Mouse (Mus musculus) mesoderm, embryonic 11.5 days (tissue): ENCODE measurements around the gene Ccdc63.
"Not testable (repeated sequence)": the region's sequence is repeated elsewhere in the genome, so short reads cannot be mapped to it uniquely, and the experiment has no call there.

Experiments used
- DNase-seq: peaks from one replicate; pipeline ENCODE4 v3.0.0-alpha.2; 2012; ENCODE audit warnings: low read depth, low spot score

Ccdc63 gene

DNA sequence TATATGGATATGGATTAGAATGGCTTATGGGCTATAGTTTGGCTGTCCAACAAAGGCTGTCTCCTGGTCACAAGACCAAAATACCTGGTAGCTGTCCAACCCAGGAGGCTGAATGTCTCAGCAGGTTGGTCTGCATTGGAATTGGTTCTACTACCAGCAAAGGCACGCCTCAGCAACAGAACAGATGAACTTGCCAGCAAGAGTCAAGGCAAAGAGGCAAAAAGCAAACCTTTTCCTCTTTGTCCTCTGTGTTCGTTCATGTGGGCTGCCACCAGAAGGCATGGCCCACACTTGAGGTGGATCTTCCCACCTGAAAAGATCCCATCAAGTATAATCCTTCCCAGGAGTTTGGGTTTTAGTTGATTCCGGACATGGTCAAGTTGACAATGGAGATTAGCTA is at the start of gene Ccdc63:
TSS of gene Ccdc63 (minus strand) at position 101 of the 400 bp plus-strand sequence.
- DNase-seq: no peak

DNA sequence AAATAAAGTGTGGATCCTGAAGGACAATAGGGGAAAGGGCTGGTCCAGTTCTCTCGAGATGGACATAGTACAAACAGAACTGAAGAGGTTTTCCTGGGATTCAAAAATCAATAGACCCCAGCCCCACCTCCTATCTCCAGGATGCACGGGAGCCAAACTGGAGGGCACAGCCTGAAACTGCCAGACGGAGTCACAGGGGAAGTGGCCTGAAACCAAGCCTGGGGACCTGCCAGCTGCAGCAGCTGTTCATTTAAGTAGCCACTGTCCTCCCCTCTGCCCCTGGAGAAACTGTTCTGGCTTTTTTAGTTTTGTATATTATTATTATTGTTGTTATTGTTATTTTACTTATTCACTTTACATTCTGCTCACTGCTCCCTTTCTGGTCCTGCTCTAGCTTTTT is 48.5 kb upstream of the Ccdc63 start:
- DNase-seq: no peak

DNA sequence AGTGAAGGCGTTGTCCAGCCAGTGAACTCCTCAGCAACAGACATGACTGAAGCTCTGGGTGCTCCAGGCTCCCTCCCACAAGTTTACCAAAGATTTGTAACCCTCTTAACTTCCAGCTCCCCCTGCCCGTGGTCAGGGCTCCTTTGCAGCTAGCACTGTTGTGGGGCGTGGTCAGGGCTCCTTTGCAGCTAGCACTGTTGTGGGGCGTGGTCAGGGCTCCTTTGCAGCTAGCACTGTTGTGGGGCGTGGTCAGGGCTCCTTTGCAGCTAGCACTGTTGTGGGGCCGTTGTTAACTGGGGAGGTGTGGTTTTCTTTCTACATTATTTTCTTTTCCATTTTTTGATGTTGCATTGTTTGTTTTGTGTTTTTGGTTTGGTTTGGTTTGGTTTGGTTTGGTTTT is 44.2 kb upstream of the Ccdc63 start:
- not testable (repeated sequence) for DNase-seq

DNA sequence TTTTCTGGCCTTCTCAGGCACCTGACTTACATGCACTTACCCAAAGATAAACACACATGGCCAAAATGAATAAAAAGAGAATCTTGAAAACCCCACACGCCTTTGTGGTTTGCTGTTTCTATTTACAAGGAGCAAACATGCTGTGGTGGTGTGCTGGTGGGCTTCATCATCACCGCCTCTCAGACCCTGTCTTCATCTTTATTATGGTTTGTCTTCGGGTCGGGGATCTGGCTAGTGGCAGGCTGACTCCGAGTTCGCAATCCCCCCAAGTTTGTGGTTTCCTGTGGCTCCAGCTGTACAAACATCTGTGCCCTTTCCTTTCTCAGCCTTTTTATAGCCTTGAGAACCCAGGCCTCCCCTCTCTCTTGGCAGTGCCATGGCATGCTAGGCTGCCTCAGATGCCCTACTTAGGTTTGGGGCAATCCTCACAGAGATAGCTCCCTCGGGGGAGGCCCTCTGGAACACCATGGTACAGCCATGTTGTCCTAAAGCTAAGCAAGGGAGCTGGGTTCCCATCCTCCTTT is 43.7 kb upstream of the Ccdc63 start:
- DNase-seq: no peak

DNA sequence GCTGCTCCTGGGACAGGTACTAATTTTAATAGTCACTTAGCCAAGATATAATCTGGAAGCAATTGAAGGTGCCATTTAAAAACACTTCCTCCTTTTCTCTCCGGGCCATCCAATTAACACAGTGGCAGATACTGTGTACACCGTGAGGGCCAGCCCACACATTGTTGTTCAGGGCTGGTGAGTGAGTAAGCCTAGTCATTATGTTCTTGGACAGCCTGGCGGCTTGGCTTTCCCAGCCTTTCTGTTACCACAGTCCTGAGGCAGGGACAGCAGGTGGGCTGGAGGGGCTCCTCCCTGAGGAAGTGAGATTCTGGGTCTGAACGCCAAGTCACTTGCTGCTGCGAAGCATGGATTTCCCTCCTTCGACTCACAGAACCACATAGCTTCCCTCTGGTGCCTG is 39.0 kb upstream of the Ccdc63 start:
- DNase-seq: no peak

DNA sequence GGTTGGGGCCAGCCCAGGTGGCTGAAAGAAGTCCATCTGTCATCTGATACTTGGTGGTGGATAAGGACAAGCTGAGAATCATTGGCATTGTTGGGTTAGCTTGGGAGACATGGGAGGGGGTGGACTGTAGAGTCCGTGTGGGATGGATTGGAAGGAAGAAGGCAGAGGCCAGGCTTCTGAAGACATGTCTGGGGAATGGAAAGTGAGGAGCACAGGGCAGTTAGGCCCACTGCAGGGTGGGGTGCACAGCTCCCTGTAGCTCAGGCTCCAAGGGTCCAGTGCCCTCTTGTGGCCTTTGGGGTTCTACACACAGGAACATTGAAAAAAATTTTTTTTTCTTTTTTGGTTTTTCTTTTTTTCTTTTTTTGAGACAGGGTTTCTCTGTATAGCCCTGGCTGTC is 35.8 kb upstream of the Ccdc63 start:
- DNase-seq: peak; percentile 55

DNA sequence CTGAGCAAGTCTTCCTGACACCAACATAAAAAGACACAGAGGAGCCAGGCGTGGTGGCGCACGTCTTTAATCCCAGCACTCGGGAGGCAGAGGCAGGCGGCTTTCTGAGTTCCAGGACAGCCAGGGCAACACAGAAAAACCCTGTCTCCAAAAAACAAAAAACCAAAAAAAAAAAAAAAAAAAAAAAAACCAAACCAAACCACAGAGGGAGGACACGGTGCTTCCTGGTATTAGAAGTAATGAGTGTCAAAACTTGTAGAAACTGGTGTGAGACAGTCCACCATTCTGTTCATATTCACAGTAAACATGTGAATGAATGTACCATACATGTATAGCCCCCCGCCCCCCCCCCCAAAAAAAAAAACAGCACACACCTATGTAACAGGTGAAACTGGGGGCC is 35.3 kb upstream of the Ccdc63 start:
- no peak for DNase-seq

DNA sequence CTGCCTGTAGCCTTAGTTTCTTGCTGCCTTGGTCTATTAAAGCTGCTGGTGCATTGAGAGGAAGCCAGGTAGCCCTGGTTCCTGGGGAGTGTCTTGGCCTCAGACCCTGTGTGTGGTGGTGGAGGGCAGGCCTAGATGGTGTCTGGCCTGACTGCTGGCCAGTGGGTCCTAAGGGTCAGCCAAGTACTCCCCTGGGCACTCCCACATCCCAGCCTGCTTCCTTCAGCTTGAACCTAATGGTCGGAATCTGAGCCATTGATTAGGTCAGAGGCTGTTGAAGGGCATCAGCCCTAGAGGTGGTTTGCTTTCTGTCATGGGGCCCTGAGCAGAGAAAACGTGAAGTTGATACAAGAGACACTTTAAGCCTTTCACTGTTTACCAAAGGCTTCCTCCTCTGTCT is 34.8 kb upstream of the Ccdc63 start:
- DNase-seq: no peak

DNA sequence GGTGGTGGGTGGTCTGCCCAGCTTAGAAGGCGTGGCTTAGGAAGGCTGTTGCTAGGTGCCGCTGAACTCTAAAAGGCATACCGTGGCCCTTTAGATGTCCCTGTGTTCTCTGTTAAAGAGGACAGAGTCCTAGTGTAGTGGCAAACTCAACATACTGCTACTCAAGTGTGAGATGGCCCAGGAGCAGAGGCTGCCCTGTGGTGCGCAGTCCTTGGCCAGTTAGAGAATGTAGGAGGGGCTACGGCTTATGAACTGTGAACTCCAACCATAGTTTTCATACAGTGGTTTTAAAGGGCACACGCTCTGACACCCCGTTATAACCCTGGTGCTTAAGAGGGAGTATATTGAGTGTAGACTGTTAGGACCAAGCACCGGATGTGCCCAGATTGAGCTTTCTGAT is 30.4 kb upstream of the Ccdc63 start:
- no peak for DNase-seq

DNA sequence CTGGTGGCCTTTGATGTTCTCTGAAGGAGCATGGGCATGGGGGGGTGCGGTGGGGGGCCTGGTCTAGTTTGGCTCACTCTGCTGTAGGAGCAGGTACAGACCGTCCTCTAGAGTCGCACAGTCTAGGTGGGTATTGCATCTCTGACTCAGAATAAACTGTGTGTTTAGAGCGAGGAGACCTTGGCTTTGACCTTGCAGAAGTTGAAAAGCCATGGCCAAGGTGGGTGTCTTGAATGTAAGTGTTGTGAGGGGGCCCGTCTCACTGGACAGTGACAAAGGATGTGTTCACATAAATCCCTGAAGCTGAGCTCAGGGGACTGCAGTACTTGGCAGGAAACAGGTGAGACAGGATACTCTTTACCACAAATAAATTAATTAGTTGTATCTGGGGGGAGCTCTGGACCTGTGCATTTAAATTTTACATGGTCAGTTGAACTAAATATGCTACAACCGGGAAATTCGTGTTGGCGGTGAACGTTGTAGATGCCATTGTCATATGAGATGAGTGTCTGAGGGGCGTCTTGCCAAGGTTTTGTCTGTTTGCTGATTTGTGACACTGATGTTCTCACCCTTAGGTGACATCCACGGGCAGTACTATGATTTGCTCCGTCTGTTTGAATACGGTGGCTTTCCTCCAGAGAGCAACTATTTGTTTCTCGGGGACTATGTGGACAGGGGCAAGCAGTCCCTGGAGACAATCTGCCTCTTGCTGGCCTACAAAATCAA is 27.9 kb upstream of the Ccdc63 start:
- DNase-seq: no peak

DNA sequence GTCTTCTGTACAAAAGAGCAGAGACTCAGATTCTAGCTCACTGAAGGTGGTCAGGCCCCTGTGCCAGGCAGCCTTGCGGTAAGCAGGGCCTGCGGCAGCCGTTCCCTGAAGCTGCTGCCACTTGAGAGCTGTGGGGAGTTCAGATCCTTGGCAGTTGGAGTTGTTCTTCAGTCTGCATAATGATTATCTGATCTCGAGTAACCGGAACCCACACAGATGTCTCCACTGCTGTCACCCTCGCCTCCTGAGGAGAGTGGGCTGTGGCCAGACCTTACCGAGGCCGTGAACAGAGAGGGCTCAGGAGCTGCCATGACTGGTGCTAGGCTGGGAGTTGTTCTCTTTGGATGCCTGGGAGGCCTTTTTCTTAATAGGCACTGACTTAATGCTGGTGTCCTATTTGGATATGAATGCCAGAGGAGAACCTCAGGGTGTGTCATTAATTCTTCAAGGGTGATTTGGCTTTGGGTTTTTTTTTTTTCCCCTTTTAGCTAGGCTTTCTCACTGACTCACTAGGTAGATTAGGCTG is 26.1 kb upstream of the Ccdc63 start:
- no peak for DNase-seq

DNA sequence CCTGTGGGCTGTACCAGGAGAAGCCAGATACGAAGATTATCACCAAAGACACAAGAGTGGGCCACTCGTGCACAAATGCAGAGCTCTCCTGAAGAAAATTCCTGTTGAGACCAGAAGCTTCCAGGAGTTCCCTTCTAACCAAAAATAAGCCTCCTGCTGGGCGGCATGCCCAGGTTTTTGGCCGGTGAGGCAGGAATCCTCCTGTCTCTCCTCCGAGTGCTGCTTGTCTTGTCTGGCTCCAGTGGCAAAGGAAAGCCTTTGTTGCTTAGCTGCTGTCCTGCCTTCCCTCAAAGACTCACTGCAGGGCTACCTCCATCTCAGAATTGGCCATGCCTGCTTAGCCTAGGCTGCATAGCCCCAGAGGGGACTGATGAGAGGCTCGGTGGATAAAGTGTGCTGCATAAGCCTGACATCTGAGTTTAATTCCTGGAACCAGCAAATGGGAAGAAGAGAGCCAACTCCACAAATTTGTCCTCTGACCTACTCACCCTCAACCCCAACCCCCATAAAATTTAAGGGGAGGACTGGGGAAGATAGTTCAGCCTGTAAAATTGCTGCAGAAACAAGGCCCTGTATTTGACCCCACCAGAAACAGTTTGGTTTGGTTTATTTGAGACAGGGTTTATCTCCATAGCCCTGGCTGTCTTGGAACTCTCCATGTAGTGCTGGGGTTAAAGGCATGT is 24.8 kb upstream of the Ccdc63 start:
- DNase-seq: no peak

DNA sequence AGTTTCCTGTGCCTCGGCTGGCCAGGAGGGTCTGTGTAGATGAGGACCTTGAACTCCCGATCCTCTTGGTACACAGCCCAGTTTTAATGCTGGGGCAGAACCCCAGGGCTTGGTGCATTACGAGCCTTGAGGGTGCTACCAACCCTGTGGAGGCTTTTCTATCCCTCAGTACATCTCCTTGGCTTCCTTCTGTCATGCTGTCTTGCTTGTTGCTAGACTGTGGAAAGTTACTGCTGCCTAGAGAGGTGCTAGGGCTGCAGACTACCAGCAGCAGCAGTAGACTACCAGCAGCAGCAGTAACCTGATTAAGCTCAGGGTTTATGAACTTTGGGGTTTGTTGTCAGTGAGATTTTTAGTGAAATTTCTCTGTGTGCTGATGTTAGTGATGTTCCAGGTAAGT is 23.4 kb upstream of the Ccdc63 start:
- no peak for DNase-seq

DNA sequence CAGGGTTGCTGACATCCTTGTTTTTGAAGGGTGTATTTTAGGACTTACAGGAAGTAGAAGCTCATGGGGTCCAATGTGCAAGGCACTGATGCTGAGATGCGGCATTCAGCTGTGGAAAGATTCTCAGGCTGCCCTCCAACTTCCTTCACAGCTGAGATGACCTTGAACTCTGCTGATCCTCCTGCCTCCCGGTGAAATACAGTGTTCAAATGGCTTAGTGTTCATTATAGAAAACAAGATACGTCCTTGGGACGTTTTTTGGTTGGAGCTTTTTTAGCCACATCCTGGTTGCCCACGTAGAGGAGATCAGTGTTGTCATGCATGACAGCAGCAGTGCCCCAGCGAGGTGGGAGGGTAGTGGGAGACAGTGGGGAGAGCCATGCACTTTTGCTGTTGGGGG is 22.6 kb upstream of the Ccdc63 start:
- no peak for DNase-seq

DNA sequence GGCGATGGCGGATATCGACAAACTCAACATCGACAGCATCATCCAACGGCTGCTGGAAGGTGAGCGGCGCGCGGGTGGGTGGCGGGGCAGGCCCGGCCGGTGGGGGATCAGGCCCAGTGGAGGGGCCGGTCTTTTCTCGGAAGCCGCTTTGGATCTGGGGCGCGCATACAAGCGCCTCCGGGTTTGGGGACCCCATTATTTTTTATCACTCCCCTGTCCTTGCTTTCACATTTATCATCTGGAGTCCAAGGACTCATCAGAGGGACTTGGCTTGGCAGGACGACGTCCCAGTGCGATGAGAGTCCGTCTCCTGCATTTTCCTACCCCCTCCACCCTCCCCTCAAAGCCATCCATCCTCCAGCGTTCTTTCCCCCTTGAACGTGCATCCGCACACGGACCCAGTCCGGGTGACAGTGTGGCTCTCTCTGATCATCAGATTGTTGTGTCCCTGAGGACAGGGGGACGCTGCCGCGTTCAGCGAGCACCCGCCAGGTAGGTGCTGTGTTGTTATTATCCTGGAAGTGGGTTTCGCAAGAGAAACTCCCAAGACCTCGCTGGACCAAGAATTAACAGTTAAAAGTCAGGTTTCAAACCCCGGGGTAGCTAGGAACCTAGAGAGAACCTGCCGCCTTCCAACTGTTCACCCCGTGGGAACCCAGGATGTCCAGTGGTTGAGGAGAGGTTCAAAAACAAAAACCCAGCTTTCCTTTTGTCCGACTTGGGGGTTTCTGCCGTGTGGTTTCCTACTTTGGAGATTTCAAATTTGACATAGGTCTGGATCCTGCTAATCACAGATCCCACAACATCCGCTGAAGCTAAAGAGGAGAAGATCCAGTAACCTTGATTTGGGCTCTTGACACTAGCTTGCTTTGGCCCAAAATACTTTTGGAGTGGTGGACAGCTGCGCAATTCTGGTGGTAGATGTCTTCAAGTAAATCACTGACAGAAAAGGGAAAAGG is 18.2 kb upstream of the Ccdc63 start:
- DNase-seq: no peak

DNA sequence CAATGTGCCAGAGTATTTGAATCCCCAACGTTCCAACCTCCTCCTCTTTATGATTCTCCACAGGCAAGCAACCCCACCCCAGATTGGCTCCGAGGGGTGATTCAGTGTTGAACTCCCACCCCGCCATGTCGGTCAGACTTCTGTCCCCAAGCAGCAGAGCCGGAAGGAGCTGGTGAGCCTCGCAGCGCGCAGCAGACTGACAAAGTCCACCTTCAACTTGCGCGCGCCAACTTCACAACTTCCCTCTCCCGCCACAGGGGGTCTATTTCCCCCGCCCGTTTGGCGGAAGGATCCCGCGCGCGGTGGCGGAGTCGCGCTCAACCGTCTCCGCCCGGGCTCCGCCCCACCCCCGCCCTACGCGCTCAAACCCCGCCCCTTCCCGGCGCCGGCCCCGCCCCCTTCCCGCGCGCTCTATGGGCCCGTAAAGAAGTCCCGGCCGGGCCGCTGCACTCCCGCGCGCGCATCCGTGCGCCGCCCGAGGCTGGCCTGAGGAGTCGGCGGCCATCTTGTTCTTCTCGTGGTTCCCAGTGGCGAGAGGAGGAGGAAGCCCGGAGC is 17.3 kb upstream of the Ccdc63 start, which contains the start of gene Ppp1cc:
TSS of gene Ppp1cc (plus strand) at position 452 of the 555 bp plus-strand sequence.
- DNase-seq: peak; percentile 98

DNA sequence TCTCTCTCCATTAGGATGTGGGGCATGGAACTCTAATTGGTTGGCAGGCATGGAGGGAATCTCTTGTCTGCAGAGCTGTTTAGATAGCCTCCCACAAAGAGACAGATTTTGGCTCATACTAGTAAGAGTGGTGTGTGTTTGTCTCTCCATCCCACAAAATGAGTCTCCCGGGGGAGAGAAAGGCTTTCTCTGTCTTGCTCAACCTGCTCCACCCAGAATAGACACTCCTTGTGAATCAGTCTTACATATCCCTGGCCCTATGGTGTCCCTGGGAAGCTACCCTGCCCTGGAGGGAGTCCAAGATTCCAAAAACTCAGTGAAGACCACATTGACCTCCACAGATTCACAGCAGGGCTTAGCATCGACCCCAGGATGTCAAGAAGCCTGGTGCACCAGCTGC is 15.9 kb upstream of the Ccdc63 start:
- no peak for DNase-seq

DNA sequence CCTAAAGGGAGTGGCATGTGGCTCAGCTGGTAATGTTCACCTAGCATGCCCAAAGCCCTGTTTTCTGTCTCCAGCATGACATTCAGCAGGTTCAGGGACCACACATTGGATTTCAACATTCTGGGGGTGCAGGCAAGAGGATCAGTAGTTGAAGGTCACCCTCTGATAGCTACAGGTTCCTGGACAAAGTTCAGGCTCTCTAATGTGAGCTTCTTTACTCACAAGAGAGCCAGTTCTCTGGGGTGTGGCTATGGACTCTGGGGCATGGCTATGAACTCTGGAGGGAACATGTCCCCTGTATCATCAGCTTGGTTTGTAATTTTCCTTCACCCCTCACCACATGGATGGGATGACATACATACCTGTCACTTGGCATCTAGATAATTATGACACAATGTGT is 15.0 kb upstream of the Ccdc63 start:
- DNase-seq: no peak

DNA sequence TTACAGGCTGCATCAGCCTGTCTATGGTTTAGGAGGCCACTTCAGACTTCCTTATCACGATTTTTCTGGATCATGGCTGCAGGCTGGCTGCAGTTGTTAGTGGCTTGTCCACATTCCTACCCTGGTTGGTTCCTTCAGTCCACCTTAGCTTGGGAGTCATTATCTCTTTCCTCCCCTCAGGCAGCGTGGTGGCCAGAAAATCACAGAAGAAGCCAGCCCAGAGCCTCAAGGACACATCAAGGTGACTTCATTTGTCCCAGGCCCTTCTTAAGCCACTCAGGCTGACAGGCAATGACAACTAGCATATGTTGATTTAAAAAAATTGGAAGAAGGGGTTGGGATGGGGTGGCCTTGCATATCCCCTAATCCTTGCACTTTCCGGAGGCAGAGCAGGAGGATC is 14.2 kb upstream of the Ccdc63 start:
- DNase-seq: no peak

DNA sequence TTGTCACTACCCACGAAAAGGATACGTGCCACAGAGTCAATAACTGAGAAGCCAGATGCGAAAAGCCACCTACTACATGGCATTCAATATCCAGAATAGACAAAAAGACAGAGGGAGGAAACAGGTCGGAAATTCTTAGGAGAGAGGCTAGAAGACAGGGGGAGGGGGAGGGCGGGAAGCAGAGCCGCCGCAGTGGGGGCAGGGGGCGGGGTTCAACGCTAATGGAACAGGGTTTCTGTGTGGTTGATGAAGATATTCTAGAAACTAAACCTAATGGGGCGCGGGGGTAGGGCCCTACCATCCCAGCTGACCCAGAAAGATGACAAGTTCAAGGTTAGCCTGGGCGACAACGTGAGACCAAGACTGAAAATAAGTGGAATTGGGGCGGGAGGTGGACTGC is 13.4 kb upstream of the Ccdc63 start:
- DNase-seq: no peak

DNA sequence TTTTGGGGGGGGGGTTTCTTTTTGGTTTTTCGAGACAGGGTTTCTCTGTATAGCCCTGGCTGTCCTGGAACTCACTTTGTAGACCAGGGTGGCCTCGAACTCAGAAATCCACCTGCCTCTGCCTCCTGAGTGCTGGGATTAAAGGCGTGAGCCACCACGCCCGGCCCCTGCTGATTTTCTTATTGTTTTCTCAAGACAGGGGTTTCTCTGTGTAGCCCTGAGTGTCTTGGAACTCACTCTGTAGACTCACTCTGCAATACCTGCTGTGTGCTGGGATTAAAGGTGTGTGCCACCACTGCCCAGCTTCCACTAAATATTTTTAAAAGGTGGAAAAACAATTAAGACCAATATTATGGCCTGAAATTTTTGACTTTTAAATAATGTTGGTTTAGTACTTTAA is 11.9 kb upstream of the Ccdc63 start:
- not testable (repeated sequence) for DNase-seq
